Mouse (Mus musculus) right cerebral cortex, postnatal 10 days (tissue): ENCODE data around the gene Nus1.

Experiments
- DNase-seq, 2 experiments: peaks; one replicate each; pipeline ENCODE4 v3.0.0; 2021; ENCODE audit warnings: low spot score in 2 of 2

Gene Nus1

DNA sequence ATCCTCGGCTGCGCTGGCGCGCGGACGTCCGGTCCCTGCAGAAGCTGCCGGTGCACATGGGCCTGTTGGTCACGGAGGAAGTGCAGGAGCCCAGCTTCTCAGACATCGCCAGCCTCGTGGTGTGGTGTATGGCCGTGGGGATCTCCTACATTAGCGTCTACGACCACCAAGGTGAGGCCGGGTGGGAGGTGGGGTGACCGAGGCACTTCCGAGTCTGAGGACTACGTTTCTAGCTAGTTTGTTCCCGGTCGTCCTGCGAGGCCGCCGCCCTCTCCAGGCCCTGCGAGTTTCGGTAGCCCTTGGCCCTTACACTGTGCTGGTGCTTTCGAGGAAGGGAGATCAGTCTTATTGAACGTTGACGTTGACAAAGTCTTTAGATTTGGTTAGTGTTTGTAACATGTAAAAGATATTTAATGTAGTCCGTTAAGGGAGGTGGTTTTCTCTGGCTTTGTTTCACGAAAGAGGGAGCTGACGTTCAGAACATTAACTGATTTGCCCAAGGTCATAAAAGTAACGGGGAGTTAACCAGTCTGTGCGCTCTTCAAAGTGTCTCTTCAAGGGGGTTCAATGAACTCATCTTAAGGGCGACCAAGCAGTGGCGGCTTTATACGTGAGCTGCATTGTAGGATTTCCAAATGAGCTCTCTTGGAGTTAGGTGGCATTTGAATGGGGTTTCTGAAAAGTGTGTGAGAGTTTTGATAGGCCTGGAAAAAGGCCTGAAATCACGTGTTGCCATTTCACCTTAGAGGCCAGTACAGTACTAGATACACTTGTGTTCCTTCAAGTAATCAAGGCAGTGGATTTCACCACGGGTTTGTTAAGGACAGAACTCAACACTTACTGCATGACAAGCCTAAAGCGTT, 882 bp downstream of the Nus1 start:
- DNase-seq = no peak

DNA sequence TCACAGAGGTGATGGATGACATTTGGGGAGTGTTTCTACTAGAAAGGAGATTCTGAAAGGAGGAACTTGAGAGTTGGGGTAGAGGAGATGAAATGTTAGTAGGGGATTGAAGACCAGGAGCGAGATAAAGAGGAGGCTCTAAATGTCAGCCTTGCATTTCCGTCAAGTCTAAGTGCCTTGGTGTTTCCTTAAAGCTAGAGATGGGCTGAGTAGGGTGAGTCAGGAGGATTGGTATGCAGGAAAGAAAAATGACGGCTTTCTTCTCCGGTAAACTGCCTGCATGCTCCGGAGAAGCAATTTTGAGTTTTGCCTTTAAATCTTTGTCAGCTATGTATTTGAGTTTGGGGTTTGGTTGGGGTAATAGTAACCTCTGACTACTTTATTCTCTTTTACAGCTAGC, 1.6 kb downstream of the Nus1 start:
- DNase-seq = no peak

DNA sequence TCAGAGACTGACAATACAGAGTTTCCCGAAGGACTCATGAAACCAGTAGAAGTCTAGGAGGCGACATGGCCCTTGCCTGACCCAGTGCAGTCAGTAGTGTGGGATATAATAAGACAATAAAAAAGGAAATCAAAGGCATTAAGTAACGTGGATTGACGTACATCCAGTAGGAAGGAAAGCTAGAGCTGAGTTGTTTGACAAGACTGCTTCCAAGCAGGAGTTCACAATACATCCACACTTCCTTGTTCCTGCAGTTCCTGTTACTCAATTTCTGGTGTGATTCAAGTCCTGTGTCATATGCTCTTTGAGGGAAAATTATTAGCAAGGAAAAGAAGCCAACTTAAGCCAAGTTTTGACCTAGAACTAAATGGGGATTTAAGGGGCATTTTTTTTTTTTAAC, 2.1 kb downstream of the Nus1 start:
- DNase-seq = no peak

DNA sequence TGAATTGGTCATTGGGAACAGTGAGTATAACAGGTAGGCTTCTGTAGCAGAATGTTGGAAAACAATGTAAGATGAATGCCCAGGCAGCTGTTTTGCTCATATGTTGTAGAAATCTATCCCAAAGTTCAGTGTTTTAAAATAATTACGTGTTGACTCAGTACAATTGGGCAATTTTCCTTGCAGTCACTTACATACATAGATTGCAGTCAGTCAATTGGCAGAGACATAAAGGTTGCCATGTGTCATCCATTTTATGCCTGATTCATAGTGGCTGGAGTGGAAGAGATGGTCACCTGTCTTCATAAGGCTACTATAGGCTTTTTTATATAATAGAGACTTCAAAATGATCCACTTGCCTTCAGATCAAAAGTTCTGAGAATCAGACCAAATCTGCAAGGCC, 3.2 kb downstream of the Nus1 start:
- DNase-seq = no peak

DNA sequence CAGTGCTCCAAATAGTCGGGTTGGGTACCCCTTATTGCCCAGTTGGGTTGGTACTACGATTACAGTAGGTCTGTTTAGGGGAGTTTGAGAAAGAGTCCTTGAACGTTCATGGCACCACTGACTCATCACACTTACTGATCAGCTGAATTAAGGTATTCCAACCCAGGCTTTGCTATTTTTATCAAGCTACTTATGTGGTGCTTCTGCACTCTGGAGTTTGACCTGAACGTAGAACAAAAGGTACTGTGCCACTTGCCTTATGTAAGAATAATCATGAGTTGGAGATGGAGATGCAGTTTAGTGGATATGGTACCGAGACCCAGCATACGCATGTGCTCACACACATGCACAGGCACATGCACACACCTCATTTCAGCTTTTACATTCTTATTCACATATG, 4.4 kb downstream of the Nus1 start:
- DNase-seq = no peak

DNA sequence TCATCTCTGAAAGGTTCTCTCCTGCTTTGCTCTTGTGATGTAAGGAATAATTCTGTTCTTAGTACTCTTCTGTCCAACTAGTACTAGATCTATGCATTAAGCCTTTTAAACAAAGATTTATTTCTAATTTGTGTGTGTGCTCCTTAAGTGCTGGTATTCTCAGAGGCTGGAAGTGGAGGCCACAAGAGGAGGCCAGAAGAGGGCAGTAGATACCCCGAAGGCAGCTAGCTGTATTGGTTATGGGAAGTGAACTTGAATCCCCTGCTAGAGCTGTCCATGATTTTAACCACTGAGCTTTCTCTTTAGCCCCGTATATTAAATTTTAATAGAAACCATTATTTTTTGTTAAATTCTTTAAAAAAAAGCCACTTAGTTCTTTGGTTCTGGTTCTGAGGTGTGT, 5.8 kb downstream of the Nus1 start:
- DNase-seq = no peak

DNA sequence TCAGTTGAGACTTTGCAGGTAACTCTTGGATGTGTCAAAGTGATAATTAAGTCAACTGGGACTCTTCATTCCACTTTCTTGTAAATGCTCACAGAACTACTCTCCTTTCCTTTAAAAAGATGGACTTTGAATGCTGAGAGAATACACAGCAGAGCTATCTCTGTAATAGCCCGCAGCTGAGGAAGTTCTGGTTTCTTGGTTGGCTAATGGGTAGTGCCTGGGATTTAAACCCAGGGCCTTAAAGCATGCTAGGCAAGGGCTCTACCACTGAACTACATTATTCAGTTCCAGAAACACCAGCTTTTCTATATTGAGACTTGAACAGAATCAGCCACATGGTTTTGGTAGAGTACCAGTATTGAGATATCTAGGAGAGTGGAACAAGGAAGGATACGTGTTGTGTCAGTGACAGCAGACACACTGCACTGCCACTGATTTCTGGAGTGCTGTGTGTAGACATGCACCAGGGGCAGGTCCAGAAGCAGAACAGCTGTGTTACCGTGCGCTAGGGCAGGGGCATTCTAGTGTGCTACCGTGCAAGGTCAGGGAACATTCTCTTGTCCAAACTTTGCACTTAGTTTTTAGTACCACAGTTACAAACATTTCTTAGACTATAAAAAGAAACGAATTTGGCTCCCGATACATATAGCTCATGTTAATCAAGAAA, 9.1 kb downstream of the Nus1 start:
- no peak for DNase-seq

DNA sequence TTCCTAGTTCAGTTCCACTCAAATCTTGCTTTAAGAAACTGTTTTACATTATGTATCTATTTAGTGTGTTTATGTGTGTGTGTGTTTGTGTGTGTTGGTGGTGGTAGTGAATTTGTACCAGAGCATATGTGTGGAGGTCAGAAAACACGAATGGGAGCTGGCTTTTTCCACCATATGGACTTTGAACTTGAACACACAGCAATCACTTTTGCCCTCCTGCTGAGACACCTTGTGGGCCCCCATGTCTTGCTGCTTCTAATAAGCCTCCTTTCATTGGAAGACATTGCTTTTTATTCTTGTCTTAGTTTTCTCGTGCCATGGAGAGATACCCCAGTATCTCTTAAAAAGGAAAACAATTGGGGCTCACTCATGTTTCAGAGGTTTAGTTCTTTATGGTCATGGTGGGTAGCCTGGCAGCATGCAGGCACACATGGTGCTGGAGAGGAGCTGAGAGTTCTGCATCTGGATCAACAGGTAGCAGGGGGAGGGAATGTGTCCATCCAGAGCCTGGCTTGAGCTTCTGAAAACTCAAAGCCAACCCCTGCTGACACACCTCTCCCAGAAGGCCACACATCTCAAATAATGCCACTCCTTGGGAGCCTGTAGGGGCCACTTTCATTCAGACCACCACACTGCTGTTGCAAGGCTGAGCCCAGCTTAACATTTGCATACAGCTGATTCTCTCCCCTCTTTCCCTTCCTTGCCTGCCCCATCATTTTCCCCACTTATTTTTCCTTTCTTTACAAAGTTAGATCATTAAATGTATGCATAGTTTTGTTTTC, 10.5 kb downstream of the Nus1 start:
- DNase-seq = no peak

DNA sequence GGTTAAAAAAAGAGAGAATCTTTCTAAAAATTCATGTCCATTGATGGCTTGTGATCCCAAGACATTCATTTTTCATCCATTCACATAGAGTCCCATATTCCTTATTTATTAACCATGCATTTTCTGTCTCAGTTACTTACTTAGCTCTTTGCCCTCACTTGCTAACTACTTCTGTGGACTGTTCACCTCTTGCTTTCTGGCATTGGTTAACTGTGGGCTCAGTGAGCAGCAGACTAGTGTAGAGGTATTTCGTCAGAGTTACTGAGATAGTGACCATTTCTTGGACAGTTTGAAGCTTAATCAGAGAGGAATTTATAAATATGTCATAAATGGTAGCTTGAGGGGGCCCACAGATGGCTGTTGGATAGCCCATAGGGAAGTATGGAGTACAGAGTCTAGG, 13.6 kb downstream of the Nus1 start:
- no peak for DNase-seq

DNA sequence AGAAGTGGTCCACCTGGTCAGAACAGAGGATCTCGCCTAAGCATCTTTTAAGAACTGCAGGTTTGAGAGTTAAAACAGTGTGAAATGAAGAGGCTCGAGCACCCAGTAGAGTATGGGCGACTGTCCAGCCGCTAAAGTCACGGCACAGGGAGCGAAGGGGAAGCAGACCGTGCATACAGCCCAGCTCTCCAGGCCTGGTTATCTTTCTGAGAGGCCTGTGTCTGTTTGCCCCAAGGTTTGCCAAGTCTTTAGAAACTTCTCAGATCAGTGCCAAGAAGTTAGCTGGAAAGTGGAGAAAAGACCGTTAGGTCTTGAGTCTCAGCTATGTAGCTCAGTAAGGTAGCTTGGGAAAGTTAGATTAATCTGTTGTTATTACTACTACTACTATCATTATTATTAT, 17.5 kb downstream of the Nus1 start:
- DNase-seq = no peak

DNA sequence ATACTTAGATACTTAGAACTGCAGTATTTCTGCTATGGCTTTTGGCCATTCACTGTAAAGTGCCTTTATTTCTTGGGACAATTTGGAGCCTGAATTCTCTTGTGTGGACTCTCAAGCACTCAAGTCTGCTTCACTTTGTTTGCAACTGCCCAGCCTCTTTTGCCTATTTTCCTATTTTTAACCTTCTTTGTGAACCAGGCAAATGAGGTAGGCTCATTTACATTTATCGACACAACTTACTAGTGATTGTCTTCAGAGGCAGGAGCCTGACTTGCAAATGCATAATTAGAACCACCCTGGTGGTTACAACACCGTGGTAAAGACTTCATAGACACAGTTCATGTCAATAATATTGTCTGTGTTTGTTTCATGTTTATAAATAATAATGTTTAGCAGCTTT, 43.3 kb downstream of the Nus1 start:
- no peak for DNase-seq

DNA sequence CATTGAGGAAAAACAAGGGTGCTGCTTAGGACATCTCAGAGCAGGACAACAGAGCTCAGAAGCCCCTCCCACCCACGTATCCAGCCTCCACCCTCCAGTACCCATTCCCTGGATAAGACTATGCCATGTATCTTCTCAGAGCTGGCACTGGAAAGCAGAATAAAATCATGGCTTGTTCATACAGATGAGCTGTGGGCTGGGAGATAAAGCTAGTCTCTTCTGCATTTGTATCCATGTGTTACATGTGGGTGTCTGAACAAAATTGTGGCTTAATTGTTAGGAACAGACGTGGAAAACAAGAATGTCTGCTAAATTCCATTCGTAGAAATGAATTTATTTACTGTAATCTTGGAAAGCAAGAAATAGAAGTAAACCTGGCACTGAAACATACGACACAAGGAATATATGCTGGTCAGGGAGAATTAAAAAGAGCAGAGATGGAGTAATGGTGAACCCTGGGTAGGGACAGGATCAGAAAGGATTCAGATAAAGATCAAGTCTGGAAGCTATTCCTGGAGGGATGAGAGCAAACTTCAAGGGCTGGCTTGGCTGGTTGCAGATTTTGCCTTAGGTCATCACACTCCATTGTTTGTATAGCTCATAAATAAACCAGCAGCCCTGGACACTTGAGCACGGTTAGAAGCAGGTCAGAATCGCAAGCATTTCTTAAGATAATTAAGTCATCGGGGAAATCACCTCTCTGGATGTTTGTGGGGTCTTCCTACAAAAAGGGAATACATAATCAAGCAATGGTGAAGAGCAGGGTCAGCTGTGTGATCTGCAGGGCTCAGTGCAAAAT, 46.8 kb downstream of the Nus1 start:
- no peak for DNase-seq

DNA sequence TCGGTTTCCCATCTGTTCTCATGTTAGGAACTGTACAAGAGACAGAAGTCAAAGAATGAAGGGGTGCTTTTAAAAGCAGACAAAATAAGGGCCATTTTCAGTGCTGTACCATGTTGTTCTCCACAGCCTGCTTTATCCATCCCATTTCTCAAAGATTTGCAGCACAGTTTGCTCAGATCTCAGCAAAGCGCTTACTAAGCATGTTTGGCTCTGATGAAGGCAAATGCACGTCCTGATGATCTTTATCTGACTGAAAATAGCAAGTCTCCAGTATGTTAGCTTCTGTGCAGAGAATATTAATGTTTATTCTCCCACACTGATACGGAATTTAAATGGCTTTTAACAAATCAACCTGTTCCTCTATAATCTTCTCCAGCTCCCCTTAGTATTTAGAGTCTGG, 54.2 kb downstream of the Nus1 start:
- no peak for DNase-seq
